7 mouse cellular contexts compared by ENCODE assay signal in genomic region chr14:26994211-26994741, GRCm38 (mm10). TPM values are rescaled to one million over a fixed set of nuclear protein-coding genes. Genes with fewer than 3 reads are reported as not detected.
DNase-seq lines count a peak whose midpoint lies in the region; ATAC-seq and TF ChIP-seq lines count a peak whose summit lies in the region.

Gene Hesx1, plus strand, starts transcription at chr14:26994416.

- peak within 1 kb of the TSS; percentile 46 for H3K4me2 ChIP-seq in embryonic facial prominence, embryonic 15.5 days (replicated peaks)

- no peaks in the 10 kb centered on the region for H3K79me2 ChIP-seq in MEL (ENCODE audit: control insufficient read depth, insufficient read depth, low read length, poor library complexity)

- 8% methylated on average over 16 of the region's 16 CpGs for WGBS in embryonic facial prominence, embryonic 15.5 days
- 8% methylated on average over 16 of the region's 16 CpGs for WGBS in limb, embryonic 10.5 days

- H3K4me3 ChIP-seq in MEL (ENCODE audit: control insufficient read depth in 1 of 2, insufficient read depth in 1 of 2, low read depth in 2 of 2, low read length in 2 of 2): no peak within 1 kb of the TSS; a peak in 1 of 4 replicates
- peak within 1 kb of the TSS; percentile 38 for H3K4me3 ChIP-seq in embryonic facial prominence, embryonic 15.5 days (replicated peaks)
- peak within 1 kb of the TSS; percentile 37 for H3K4me3 ChIP-seq in limb, embryonic 10.5 days

- H3K27me3 ChIP-seq in MEL (ENCODE audit: control insufficient read depth in 1 of 2, insufficient read depth in 2 of 2, low read length in 2 of 2): peaks cover 4 to 6% of the 10 kb centered on the region in 2 experiments
- H3K27me3 ChIP-seq in embryonic facial prominence, embryonic 15.5 days: no peaks in the 10 kb centered on the region
- H3K27me3 ChIP-seq in limb, embryonic 10.5 days (ENCODE audit: low read depth, poor library complexity, severe bottlenecking): no peaks in the 10 kb centered on the region

- peaks cover 0 to 6% of the 10 kb centered on the region in 2 experiments; a peak in 2 of 4 replicates for H3K4me1 ChIP-seq in MEL (ENCODE audit: control insufficient read depth in 1 of 2, insufficient read depth in 2 of 2, low read length in 2 of 2)
- H3K4me1 ChIP-seq in embryonic facial prominence, embryonic 15.5 days: peaks cover 6% of the 10 kb centered on the region; the same call in 1 of the 2 replicates
- peaks cover 31% of the 10 kb centered on the region for H3K4me1 ChIP-seq in limb, embryonic 10.5 days

- TF ChIP-seq POLR2A in MEL (IDR thresholded peaks at IDR 0.05; ENCODE audit: control insufficient read depth in 1 of 2, insufficient read depth in 1 of 2, low read depth in 1 of 2, low read length in 2 of 2, poor library complexity in 1 of 2): no peak

- intact Hi-C loops in heart, postnatal 14 days (cut with DNase I): no loop called here

- H3K9ac ChIP-seq in MEL (ENCODE audit: control insufficient read depth, low read depth, low read length, poor library complexity, severe bottlenecking): no peak within 1 kb of the TSS
- 0 out of 2 replicates have a peak within 1 kb of the TSS, but pooled peaks have one; percentile 15 for H3K9ac ChIP-seq in embryonic facial prominence, embryonic 15.5 days

- DNase-seq in CD4-positive, CD25-positive, alpha-beta regulatory T cell, adult 2 months (ENCODE audit: low read depth, low spot score): peak; percentile 84
- DNase-seq in MEL (ENCODE audit: low read depth, low spot score): peak; percentile 60
- DNase-seq in heart, postnatal 14 days: peak; percentile 29 to 44
- peak; percentile 69 for DNase-seq in limb, embryonic 10.5 days (ENCODE audit: low spot score)
- peak; percentile 69 for DNase-seq in mesoderm, embryonic 11.5 days (ENCODE audit: low read depth, low spot score)
- DNase-seq in spleen, postnatal 36 days (ENCODE audit: low spot score in 2 of 2): peak; percentile 54 to 56

- TF ChIP-seq CTCF in MEL (IDR thresholded peaks at IDR 0.05 in 2 of 3, conservative IDR thresholded peaks at IDR 0.05 in 1 of 3; ENCODE audit: control insufficient read depth in 1 of 3, insufficient read depth in 1 of 3, low read depth in 2 of 3, low read length in 3 of 3, poor library complexity in 1 of 3, severe bottlenecking in 1 of 3): no peak

- peak in 1 of 2 experiments; percentile 42; a peak in 1 of 4 replicates for TF ChIP-seq EP300 in MEL (IDR thresholded peaks at IDR 0.05; ENCODE audit: low read depth in 1 of 2, low read length in 2 of 2)

- 0 out of 2 replicates have a peak, but pooled peaks have one; percentile 39 for ATAC-seq in embryonic facial prominence, embryonic 15.5 days (ENCODE audit: insufficient number of reproducible peaks, low FRiP score, low TSS enrichment, low read depth)

- no peaks in the 10 kb centered on the region; a peak in 1 of 4 replicates for H3K36me3 ChIP-seq in MEL (ENCODE audit: control insufficient read depth in 1 of 2, insufficient read depth in 2 of 2, low read length in 2 of 2)
- no peaks in the 10 kb centered on the region for H3K36me3 ChIP-seq in embryonic facial prominence, embryonic 15.5 days
- H3K36me3 ChIP-seq in limb, embryonic 10.5 days: no peaks in the 10 kb centered on the region

- no peaks in the 10 kb centered on the region for H3K9me3 ChIP-seq in MEL (replicated peaks; ENCODE audit: insufficient read depth, low read length)
- no peaks in the 10 kb centered on the region for H3K9me3 ChIP-seq in embryonic facial prominence, embryonic 15.5 days (replicated peaks)
- no peaks in the 10 kb centered on the region for H3K9me3 ChIP-seq in limb, embryonic 10.5 days (replicated peaks)

- TF ChIP-seq RAD21 in MEL (IDR thresholded peaks at IDR 0.05; ENCODE audit: low read depth, low read length): no peak

- H3K27ac ChIP-seq in MEL (ENCODE audit: control insufficient read depth, low read depth, low read length): no peak within 1 kb of the TSS
- H3K27ac ChIP-seq in embryonic facial prominence, embryonic 15.5 days (replicated peaks): peak within 1 kb of the TSS; percentile 45; the same call in 1 of the 2 replicates
- peak within 1 kb of the TSS; percentile 75 for H3K27ac ChIP-seq in limb, embryonic 10.5 days

TF ChIP-seq in MEL, 35 proteins besides CTCF, POLR2A, EP300 and RAD21:
- TF ChIP-seq MXI1 (IDR thresholded peaks at IDR 0.05; ENCODE audit: low read depth, low read length) (no peak), NRF1 (IDR thresholded peaks at IDR 0.05; ENCODE audit: insufficient read depth, low read depth, low read length, poor library complexity, severe bottlenecking) (peak; percentile 33; the same call in 1 of the 2 replicates), E2F4 (IDR thresholded peaks at IDR 0.05; ENCODE audit: borderline replicate concordance, low read depth, low read length) (no peak), TAL1 (IDR thresholded peaks at IDR 0.05; ENCODE audit: low read length) (no peak), RCOR1 (IDR thresholded peaks at IDR 0.05; ENCODE audit: low read depth, low read length) (peak; percentile 41; the same call in 1 of the 2 replicates), CHD1 (IDR thresholded peaks at IDR 0.05; ENCODE audit: low read depth, low read length) (no peak), ZMIZ1 (IDR thresholded peaks at IDR 0.05; ENCODE audit: low read depth, low read length) (no peak), SIN3A (IDR thresholded peaks at IDR 0.05; ENCODE audit: low read length) (no peak), GATA1 (IDR thresholded peaks at IDR 0.05; ENCODE audit: low read depth, low read length) (peak; percentile 37; the same call in 1 of the 2 replicates), CHD2 (IDR thresholded peaks at IDR 0.05; ENCODE audit: low read length) (no peak)

RNA-seq across cellular contexts. Expression of gene Hesx1, which starts in this region (rescaled TPM):
- total RNA-seq in MEL (2012; rRNA removed): not detected in 2 replicates
- not detected for polyA plus RNA-seq in MEL (2012; ENCODE audit: insufficient read depth in 1 of 2, insufficient read length in 2 of 2, low read depth in 1 of 2, low replicate concordance in 2 of 2, missing spikeins in 1 of 2)
- polyA plus RNA-seq in embryonic facial prominence, embryonic 15.5 days (2015; fragmentation: Nextera tagmentation; extraction: Ambion mirVana): 0.28 and 0.39 TPM in 2 replicates
- total RNA-seq in heart, postnatal 14 days (2021): not detected
- polyA plus RNA-seq in limb, embryonic 10.5 days (2016; fragmentation: Nextera tagmentation; extraction: Ambion mirVana): 0.50 and 0.59 TPM in 2 replicates

Comparison
In these comparisons a context has a peak if more than half of its experiments do, and no peak if none do; other contexts are left out.
1. Peak in DNase-seq in MEL; RNA of the gene not detected or under 1 TPM.
2. Peak in ATAC-seq, H3K4me3 ChIP-seq, H3K27ac ChIP-seq, H3K9ac ChIP-seq and H3K4me2 ChIP-seq in embryonic facial prominence, embryonic 15.5 days; RNA of the gene not detected or under 1 TPM.
3. Peak in DNase-seq in heart, postnatal 14 days; RNA of the gene not detected or under 1 TPM.
4. Peak in DNase-seq, H3K4me3 ChIP-seq and H3K27ac ChIP-seq in limb, embryonic 10.5 days; RNA of the gene not detected or under 1 TPM.